Mouse (Mus musculus): ENCODE measurements around the gene Shroom3. TPM values are rescaled to one million over a fixed set of nuclear protein-coding genes. Genes with fewer than 3 reads are reported as not detected.

Gene Shroom3
- polyA plus RNA-seq, 1 experiment from 2014 or later, result 1.5 TPM

- Histone ChIP-seq H3K9me3 (ENCODE audit: control insufficient read depth, low read length) (peaks cover 5% of the 10 kb centered on the region; the same call in 1 of the 2 replicates), H3K4me2 (ENCODE audit: low read length) (no peak overlapping the region), H3K9ac (replicated peaks; ENCODE audit: low read length) (no peak overlapping the region), H3K4me1 (ENCODE audit: control insufficient read depth, insufficient read depth, low read length) (no peaks in the 10 kb centered on the region), H3K4me3 (replicated peaks; ENCODE audit: low read depth, low read length) (no peak overlapping the region), H3K27me3 (ENCODE audit: control insufficient read depth, insufficient read depth, low read length) (no peaks in the 10 kb centered on the region), H3K36me3 (ENCODE audit: control insufficient read depth, insufficient read depth, low read length) (no peaks in the 10 kb centered on the region), H3K27ac (replicated peaks; ENCODE audit: low read depth, low read length) (no peak overlapping the region)
- 84% methylated on average over 7 of the region's 7 CpGs for WGBS
- DNase-seq, result no peak
- no peak for ATAC-seq (ENCODE audit: low FRiP score, low TSS enrichment)
Observed at GRCm38 (mm10) chr5:92755241-92755775, 72.1 kb downstream of the Shroom3 start.

- 84% methylated on average over 6 of the region's 6 CpGs for WGBS
- no peaks in the 10 kb centered on the region for H3K4me1 ChIP-seq (ENCODE audit: control insufficient read depth, insufficient read depth, low read length)
- DNase-seq (no peak), ATAC-seq (ENCODE audit: low FRiP score, low TSS enrichment) (no peak)
- no peak overlapping the region for H3K9ac ChIP-seq (replicated peaks; ENCODE audit: low read length)
- H3K27me3 ChIP-seq (ENCODE audit: control insufficient read depth, insufficient read depth, low read length), result no peaks in the 10 kb centered on the region
- H3K4me3 ChIP-seq (replicated peaks; ENCODE audit: low read depth, low read length), result no peak overlapping the region
- H3K27ac ChIP-seq (replicated peaks; ENCODE audit: low read depth, low read length), result no peak overlapping the region
- H3K36me3 ChIP-seq (ENCODE audit: control insufficient read depth, insufficient read depth, low read length), result no peaks in the 10 kb centered on the region
- no peaks in the 10 kb centered on the region for H3K9me3 ChIP-seq (ENCODE audit: control insufficient read depth, low read length)
- H3K4me2 ChIP-seq (ENCODE audit: low read length), result no peak overlapping the region
Observed at GRCm38 (mm10) chr5:92759156-92759745, 76.0 kb downstream of the Shroom3 start.

GRCm38 (mm10) chr5:92760542-92760941 lies 77.3 kb downstream of the Shroom3 start:
- WGBS, result 77% methylated on average over 7 of the region's 7 CpGs
- DNase-seq (no peak), ATAC-seq (ENCODE audit: low FRiP score, low TSS enrichment) (no peak)
- Histone ChIP-seq H3K9me3 (ENCODE audit: control insufficient read depth, low read length) (no peaks in the 10 kb centered on the region), H3K36me3 (ENCODE audit: control insufficient read depth, insufficient read depth, low read length) (no peaks in the 10 kb centered on the region), H3K27me3 (ENCODE audit: control insufficient read depth, insufficient read depth, low read length) (no peaks in the 10 kb centered on the region), H3K27ac (replicated peaks; ENCODE audit: low read depth, low read length) (no peak overlapping the region), H3K4me1 (ENCODE audit: control insufficient read depth, insufficient read depth, low read length) (no peaks in the 10 kb centered on the region), H3K4me2 (ENCODE audit: low read length) (no peak overlapping the region), H3K9ac (replicated peaks; ENCODE audit: low read length) (no peak overlapping the region), H3K4me3 (replicated peaks; ENCODE audit: low read depth, low read length) (no peak overlapping the region)

GRCm38 (mm10) chr5:92761615-92762353 lies 78.5 kb downstream of the Shroom3 start:
- Histone ChIP-seq H3K4me2 (ENCODE audit: low read length) (no peak overlapping the region), H3K36me3 (ENCODE audit: control insufficient read depth, insufficient read depth, low read length) (no peaks in the 10 kb centered on the region), H3K9ac (replicated peaks; ENCODE audit: low read length) (no peak overlapping the region), H3K27ac (replicated peaks; ENCODE audit: low read depth, low read length) (no peak overlapping the region), H3K9me3 (ENCODE audit: control insufficient read depth, low read length) (no peaks in the 10 kb centered on the region), H3K27me3 (ENCODE audit: control insufficient read depth, insufficient read depth, low read length) (no peaks in the 10 kb centered on the region), H3K4me1 (ENCODE audit: control insufficient read depth, insufficient read depth, low read length) (no peaks in the 10 kb centered on the region), H3K4me3 (replicated peaks; ENCODE audit: low read depth, low read length) (no peak overlapping the region)
- DNase-seq (no peak), ATAC-seq (ENCODE audit: low FRiP score, low TSS enrichment) (no peak)
- 93% methylated on average over 9 of the region's 9 CpGs for WGBS

DNA sequence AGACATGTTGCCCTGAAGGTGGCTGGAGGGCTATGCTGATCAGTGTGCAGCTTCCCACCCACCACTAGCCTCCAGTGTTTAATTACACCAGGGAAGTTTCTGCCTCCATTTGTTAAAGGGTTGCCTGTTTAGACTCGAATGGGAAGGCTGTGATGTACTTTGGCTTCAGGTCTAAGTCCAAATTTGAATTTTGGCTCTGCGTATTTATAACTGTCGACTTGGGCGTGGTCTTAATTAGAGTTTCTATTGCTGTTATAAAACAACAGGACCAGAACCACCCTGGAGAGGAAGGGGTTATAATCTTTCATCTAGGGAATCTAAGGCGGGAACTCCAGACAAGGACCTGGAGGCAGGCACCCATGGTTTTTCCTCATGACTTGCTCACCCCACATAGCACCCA lies 79.2 kb downstream of the Shroom3 start:
- Histone ChIP-seq H3K9me3 (ENCODE audit: control insufficient read depth, low read length) (no peaks in the 10 kb centered on the region), H3K36me3 (ENCODE audit: control insufficient read depth, insufficient read depth, low read length) (no peaks in the 10 kb centered on the region), H3K4me2 (ENCODE audit: low read length) (no peak overlapping the region), H3K27me3 (ENCODE audit: control insufficient read depth, insufficient read depth, low read length) (no peaks in the 10 kb centered on the region), H3K9ac (replicated peaks; ENCODE audit: low read length) (no peak overlapping the region), H3K27ac (replicated peaks; ENCODE audit: low read depth, low read length) (no peak overlapping the region), H3K4me3 (replicated peaks; ENCODE audit: low read depth, low read length) (no peak overlapping the region), H3K4me1 (ENCODE audit: control insufficient read depth, insufficient read depth, low read length) (no peaks in the 10 kb centered on the region)
- DNase-seq, result no peak
- no peak for ATAC-seq (ENCODE audit: low FRiP score, low TSS enrichment)
- 96% methylated on average over 5 of the region's 5 CpGs for WGBS

DNA sequence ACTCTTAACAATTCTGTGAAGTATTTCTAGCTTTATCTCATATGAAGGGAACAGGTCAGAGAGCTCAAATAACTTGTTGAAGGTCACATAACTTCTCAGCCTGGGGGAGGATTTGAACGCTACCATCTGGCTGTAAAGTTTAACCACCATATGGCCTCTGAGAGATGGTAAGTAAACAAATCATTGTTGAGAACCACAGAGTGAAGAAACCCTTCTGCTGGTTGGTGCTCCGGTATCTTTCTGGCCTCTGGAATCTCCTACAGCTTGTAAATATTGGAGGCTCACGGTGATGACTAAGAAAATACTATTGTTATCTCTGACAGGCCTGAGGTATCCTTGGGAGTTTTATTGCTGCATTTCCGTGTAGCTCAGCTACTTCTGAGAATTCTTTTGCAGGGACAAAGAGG lies 80.3 kb downstream of the Shroom3 start:
- Histone ChIP-seq H3K4me1 (ENCODE audit: control insufficient read depth, insufficient read depth, low read length) (no peaks in the 10 kb centered on the region), H3K27ac (replicated peaks; ENCODE audit: low read depth, low read length) (no peak overlapping the region), H3K36me3 (ENCODE audit: control insufficient read depth, insufficient read depth, low read length) (no peaks in the 10 kb centered on the region), H3K4me2 (ENCODE audit: low read length) (no peak overlapping the region), H3K4me3 (replicated peaks; ENCODE audit: low read depth, low read length) (no peak overlapping the region), H3K27me3 (ENCODE audit: control insufficient read depth, insufficient read depth, low read length) (no peaks in the 10 kb centered on the region), H3K9me3 (ENCODE audit: control insufficient read depth, low read length) (no peaks in the 10 kb centered on the region), H3K9ac (replicated peaks; ENCODE audit: low read length) (no peak overlapping the region)
- ATAC-seq (ENCODE audit: low FRiP score, low TSS enrichment) (no peak), DNase-seq (no peak)
- 51% methylated on average over 4 of the region's 4 CpGs for WGBS

DNA sequence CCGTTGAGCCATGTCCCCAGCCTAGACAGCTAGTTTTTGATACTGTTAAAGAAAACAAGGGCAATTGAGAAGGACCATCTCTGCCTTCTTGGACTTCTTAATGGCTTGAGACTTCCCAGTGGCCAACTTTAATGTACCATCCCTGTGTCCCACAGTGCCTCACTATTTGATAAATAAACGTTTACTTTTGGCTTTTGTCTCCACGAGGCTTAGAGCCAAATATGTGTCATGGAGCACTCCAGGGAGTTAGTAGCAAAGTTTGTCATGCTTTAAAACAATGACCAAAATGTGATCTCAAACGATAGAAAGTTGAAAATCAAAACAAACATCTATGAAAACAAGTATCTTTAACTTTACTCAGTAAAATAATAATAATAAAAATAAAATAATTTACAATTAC lies 83.1 kb downstream of the Shroom3 start:
- Histone ChIP-seq H3K4me1 (ENCODE audit: control insufficient read depth, insufficient read depth, low read length) (no peaks in the 10 kb centered on the region), H3K9me3 (ENCODE audit: control insufficient read depth, low read length) (no peaks in the 10 kb centered on the region), H3K27ac (replicated peaks; ENCODE audit: low read depth, low read length) (no peak overlapping the region), H3K27me3 (ENCODE audit: control insufficient read depth, insufficient read depth, low read length) (no peaks in the 10 kb centered on the region), H3K4me3 (replicated peaks; ENCODE audit: low read depth, low read length) (no peak overlapping the region), H3K9ac (replicated peaks; ENCODE audit: low read length) (no peak overlapping the region), H3K4me2 (ENCODE audit: low read length) (no peak overlapping the region), H3K36me3 (ENCODE audit: control insufficient read depth, insufficient read depth, low read length) (no peaks in the 10 kb centered on the region)
- WGBS, result 75% methylated on average over 4 of the region's 4 CpGs
- no peak for ATAC-seq (ENCODE audit: low FRiP score, low TSS enrichment)
- DNase-seq, result no peak

DNA sequence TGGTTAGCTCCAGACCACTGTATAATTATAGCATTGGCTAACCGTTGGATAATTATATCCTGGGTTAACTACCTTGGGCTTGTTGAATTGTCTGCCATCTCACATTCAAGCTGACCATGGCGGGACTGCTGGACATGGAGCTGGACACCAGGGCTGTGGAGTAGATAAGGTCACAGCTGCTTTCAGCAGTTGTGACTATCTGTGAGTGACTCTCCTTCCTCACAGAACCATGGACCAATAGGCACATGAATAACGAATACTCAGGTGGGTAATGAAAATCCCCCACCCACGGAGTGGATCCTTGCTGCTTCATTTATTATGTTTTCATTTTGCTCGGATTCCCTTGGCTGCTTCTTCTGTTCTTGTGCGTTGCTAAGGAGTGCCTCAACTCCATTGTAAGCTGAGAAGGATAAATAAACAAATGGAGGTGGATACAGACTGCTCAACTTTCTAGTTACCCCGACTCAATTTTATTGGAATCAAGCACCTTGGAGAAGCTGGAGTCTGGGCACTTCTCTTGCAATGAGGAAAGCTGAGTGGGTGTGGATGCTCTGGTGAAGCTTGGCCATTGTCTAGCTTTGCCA lies 84.1 kb downstream of the Shroom3 start:
- H3K9me3 ChIP-seq (ENCODE audit: control insufficient read depth, low read length), result no peaks in the 10 kb centered on the region
- WGBS, result 41% methylated on average over 7 of the region's 7 CpGs
- no peaks in the 10 kb centered on the region for H3K27me3 ChIP-seq (ENCODE audit: control insufficient read depth, insufficient read depth, low read length)
- H3K27ac ChIP-seq (replicated peaks; ENCODE audit: low read depth, low read length), result no peak overlapping the region
- DNase-seq (no peak), ATAC-seq (ENCODE audit: low FRiP score, low TSS enrichment) (no peak)
- no peaks in the 10 kb centered on the region for H3K4me1 ChIP-seq (ENCODE audit: control insufficient read depth, insufficient read depth, low read length)
- H3K9ac ChIP-seq (replicated peaks; ENCODE audit: low read length), result no peak overlapping the region
- H3K4me2 ChIP-seq (ENCODE audit: low read length), result no peak overlapping the region
- H3K4me3 ChIP-seq (replicated peaks; ENCODE audit: low read depth, low read length), result no peak overlapping the region
- no peaks in the 10 kb centered on the region for H3K36me3 ChIP-seq (ENCODE audit: control insufficient read depth, insufficient read depth, low read length)

All from midbrain, embryonic 14.5 days (tissue).